Comparison of ENCODE assay signal across 8 mouse cellular contexts in the genomic region with DNA sequence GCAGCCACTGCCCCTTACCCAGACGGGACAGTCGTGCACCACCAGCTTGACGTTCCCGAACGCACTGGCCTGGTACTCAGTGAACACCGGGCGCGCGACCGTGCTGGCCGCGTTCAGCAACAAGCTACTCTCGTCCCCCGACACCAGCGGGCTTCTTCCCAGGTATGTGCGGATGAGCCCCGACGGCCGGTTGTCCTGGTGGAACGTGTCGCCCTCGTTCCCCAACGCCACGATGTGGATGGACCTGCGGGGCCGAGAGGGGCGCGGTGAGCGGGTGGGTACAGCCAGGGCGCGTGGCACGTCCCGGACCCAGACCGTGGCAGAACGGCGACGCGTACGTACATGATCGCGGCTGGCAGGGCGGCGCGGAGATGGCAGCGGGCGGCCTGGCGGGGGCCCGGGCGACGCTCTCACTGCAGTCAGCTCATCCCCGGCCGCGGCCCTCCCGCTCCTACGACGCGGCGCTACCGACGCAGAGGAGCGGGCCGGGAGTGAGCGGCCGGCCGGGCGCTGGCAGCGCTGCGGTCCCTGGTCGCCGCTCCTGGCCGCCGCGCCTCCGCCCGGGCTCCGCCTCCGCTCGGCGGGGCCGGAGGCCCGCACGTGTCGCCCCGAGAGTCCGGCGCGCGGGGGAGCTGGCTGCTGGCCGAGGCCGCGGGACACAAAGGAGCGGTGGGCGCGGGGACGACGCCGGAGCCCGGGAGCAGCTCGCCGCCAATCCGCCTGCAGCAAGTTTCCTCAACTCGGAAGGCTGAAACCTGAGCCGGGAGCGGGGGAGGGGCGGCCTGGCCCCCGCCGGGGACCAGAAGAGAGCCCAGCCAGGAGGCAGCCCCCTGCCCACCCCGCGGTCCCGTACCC. TPM values are rescaled to one million over a fixed set of nuclear protein-coding genes. Genes with fewer than 3 reads are reported as not detected.
DNase-seq lines count a peak whose midpoint lies in the region; ATAC-seq lines count a peak whose summit lies in the region.

A gene (minus strand): TSS at position 737 of the 855 bp plus-strand sequence.

- peaks cover 2% of the 10 kb centered on the region; the same call in 1 of the 2 replicates for H3K36me3 ChIP-seq in erythroblast, embryonic 14.5 days (ENCODE audit: control insufficient read depth)
- H3K36me3 ChIP-seq in intestine, embryonic 15.5 days, result 0 out of 2 replicates have a peak, but pooled peaks cover 3% of the 10 kb centered on the region

- WGBS in intestine, embryonic 15.5 days, result under 1% methylated on average over 93 of the region's 110 CpGs

- no peak for ATAC-seq in erythroblast, adult 5-6 weeks (replicated peaks; ENCODE audit: low FRiP score, poor library complexity, severe bottlenecking)
- ATAC-seq in intestine, embryonic 15.5 days, result peak; percentile 88

- peak; percentile 89 for DNase-seq in embryo, embryonic 11.5 days (ENCODE audit: low read depth, low spot score)
- DNase-seq in gonadal fat pad, adult 2 months (ENCODE audit: low read depth), result no peak
- peak; percentile 67 to 68 for DNase-seq in left cerebral cortex, postnatal 25 days (ENCODE audit: low spot score in 2 of 2)
- peak; percentile 95 for DNase-seq in mesoderm, embryonic 11.5 days (ENCODE audit: low read depth, low spot score)
- peak; percentile 83 for DNase-seq in right cerebral cortex, postnatal 4 days

- peak within 1 kb of the TSS; percentile 91 for H3K9ac ChIP-seq in intestine, embryonic 15.5 days

- peak within 1 kb of the TSS; percentile 93 for H3K4me3 ChIP-seq in erythroblast, embryonic 14.5 days (replicated peaks)
- peak within 1 kb of the TSS; percentile 84 for H3K4me3 ChIP-seq in intestine, embryonic 15.5 days (replicated peaks)

- peak within 1 kb of the TSS; percentile 99 for H3K27ac ChIP-seq in intestine, embryonic 15.5 days

- H3K27me3 ChIP-seq in erythroblast, embryonic 14.5 days (ENCODE audit: control insufficient read depth), result peaks cover 12% of the 10 kb centered on the region
- no peaks in the 10 kb centered on the region for H3K27me3 ChIP-seq in intestine, embryonic 15.5 days (replicated peaks)

- intact Hi-C loops in left cerebral cortex, postnatal 25 days (cut with DNase I), result loop anchor here (1.0 to 5.0 kb wide), 3 partner anchors 75 to 236 kb away; a partner anchor contains a TSS

- peaks cover 41% of the 10 kb centered on the region for H3K4me1 ChIP-seq in erythroblast, embryonic 14.5 days (ENCODE audit: control insufficient read depth)
- 0 out of 2 replicates have a peak, but pooled peaks cover 13% of the 10 kb centered on the region for H3K4me1 ChIP-seq in intestine, embryonic 15.5 days (replicated peaks)

- no peaks in the 10 kb centered on the region for H3K9me3 ChIP-seq in erythroblast, embryonic 14.5 days (ENCODE audit: control insufficient read depth, low read length)
- H3K9me3 ChIP-seq in intestine, embryonic 15.5 days, result no peaks in the 10 kb centered on the region

- peak within 1 kb of the TSS; percentile 65 for H3K4me2 ChIP-seq in intestine, embryonic 15.5 days (replicated peaks)

RNA-seq across cellular contexts. Expression of the gene that starts here (rescaled TPM):
- 0.03 and 0.04 TPM in 2 replicates for polyA plus RNA-seq in erythroblast, embryonic 14.5 days (2012)
- total RNA-seq in erythroblast, adult 5-6 weeks (2015; ENCODE audit: low replicate concordance), result 0.63 and 0.96 TPM in 2 replicates
- 0.28 and 1.4 TPM in 2 replicates for total RNA-seq in erythroblast, adult 5-6 weeks (2017; ENCODE audit: low replicate concordance)
- 10.8 and 12.5 TPM in 2 replicates for polyA plus RNA-seq in gonadal fat pad, adult 2 months (2012; rRNA removed)
- 28.0 and 31.1 TPM in 2 replicates for polyA plus RNA-seq in intestine, embryonic 15.5 days (2015; fragmentation: Nextera tagmentation; extraction: Ambion mirVana)
- 10 to 100 TPM; 13.6 to 17.6 TPM for total RNA-seq in left cerebral cortex, postnatal 25 days (2021)

Comparison
In these comparisons a context has a peak if more than half of its experiments do, and no peak if none do; other contexts are left out.
1. RNA of the gene that starts here (total RNA-seq): 13.6 to 17.6 TPM in left cerebral cortex, postnatal 25 days; 0.28 to 1.4 TPM in erythroblast, adult 5-6 weeks; every median in the first group is over 4 times any median in the second.
2. RNA of the gene that starts here (polyA plus RNA-seq): 28.0 to 31.1 TPM in intestine, embryonic 15.5 days and 10.8 to 12.5 TPM in gonadal fat pad, adult 2 months; 0.03 to 0.04 TPM in erythroblast, embryonic 14.5 days; every median in the first group is over 10 times any median in the second.